Mouse (Mus musculus) forebrain, embryonic 15.5 days (tissue): ENCODE results near the gene Spata31d1b. TPM values are rescaled to one million over a fixed set of nuclear protein-coding genes. Genes with fewer than 3 reads are reported as not detected.
"Not testable (repeated sequence)": the region's sequence is repeated elsewhere in the genome, so short reads cannot be mapped to it uniquely, and the experiment has no call there.

Source experiments
- ATAC-seq: fragments of 200-750 bp; cut with Nextera tagmentation; replicated peaks from 2 replicates; pipeline ENCODE4 v1.8.0; 2017; ENCODE audit warnings: mild to moderate bottlenecking, moderate TSS enrichment, moderate library complexity
- H3K27ac ChIP-seq: fragments of 300-500 bp; sonication (generic); replicated peaks from 2 replicates; pipeline ENCODE4 v1.5.1; 2015; ENCODE audit warnings: mild to moderate bottlenecking, inconsistent platforms
- H3K27me3 ChIP-seq: fragments of 300-500 bp; sonication (generic); 2 replicates; pipeline ENCODE4 v1.6.1; 2015; ENCODE audit warnings: inconsistent platforms
- H3K36me3 ChIP-seq: fragments of 300-500 bp; sonication (generic); 2 replicates; pipeline ENCODE4 v1.6.1; 2015; ENCODE audit warnings: mild to moderate bottlenecking, inconsistent platforms
- H3K4me1 ChIP-seq: fragments of 300-500 bp; sonication (generic); 2 replicates; pipeline ENCODE4 v1.6.1; 2015; ENCODE audit warnings: inconsistent platforms
- H3K4me2 ChIP-seq: fragments of 300-500 bp; sonication (generic); replicated peaks from 2 replicates; pipeline ENCODE4 v1.6.1; 2015; ENCODE audit warnings: mild to moderate bottlenecking, inconsistent platforms
- H3K4me3 ChIP-seq: fragments of 300-500 bp; sonication (generic); 2 replicates; pipeline ENCODE4 v1.5.1; 2015; ENCODE audit warnings: mild to moderate bottlenecking, inconsistent platforms
- H3K9ac ChIP-seq: fragments of 300-500 bp; sonication (generic); replicated peaks from 2 replicates; pipeline ENCODE4 v1.6.1; 2015; ENCODE audit warnings: mild to moderate bottlenecking, inconsistent platforms
- H3K9me3 ChIP-seq: fragments of 300-500 bp; sonication (generic); 2 replicates; pipeline ENCODE4 v1.6.1; 2016; ENCODE audit warnings: inconsistent platforms
- WGBS: fragments of 180-500 bp; shearing (Covaris S2); methylation state at CpG from one replicate; pipeline ENCODE4 v1.1.7; 2015; ENCODE audit warnings: mixed read lengths; 5-methylcytosine and 5-hydroxymethylcytosine counted together
- polyA plus RNA-seq: library from polyadenylated mRNA; unstranded; fragments of >200 nt; fragmentation: Nextera tagmentation; extraction: Ambion mirVana; gene quantifications from 2 replicates; pipeline ENCODE4 v1.2.1, GENCODE M21; 2015

Spata31d1b gene
- polyA plus RNA-seq, 1 experiment from 2014 or later: not detected

DNA sequence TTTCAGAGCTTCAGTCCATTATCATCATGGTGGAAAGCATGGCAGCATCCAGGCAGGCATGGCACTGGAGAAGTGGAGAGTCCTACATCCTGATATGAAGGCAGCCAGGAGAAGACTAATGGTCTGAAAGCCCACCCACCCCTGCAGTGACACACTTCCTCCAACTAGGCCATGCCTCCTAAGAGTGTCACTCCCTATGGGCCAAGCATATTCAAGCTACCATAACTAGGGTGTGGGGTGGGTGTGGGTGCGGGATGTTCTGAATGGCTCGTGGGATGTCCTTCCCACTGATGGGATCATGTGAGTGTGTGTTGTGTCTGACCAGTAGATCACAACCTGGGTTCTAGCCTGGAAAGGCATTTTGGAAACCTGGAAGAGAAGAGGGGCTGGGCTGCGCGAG, 21.9 kb downstream of the Spata31d1b start:
- WGBS: 80% methylated on average over 4 of the region's 4 CpGs

DNA sequence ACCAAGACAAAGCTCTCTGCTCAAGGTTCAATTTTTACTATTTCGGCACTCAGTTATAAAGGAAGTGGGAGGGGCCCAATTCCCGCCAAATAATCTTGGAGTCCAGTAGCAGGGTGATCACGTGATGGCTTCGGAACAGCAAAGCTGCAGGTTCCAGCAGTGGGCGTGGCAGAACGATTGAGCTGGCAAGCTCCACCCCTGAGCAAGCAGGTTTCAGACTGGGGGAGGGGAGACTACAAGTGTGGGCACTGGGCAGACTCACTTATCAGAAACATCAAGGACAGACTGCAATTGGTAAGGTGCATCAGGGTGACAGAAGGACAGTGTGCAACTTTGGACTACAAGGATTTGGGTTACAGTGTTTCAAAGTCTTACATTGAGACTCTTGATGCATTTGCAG, 22.3 kb downstream of the Spata31d1b start:
- H3K36me3 ChIP-seq: not testable (repeated sequence)

More for the DNA sequence above, 21.9 kb downstream of the Spata31d1b start:
- no peak overlapping the region for H3K9ac ChIP-seq
- H3K4me1 ChIP-seq: no peaks in the 10 kb centered on the region
- no peaks in the 10 kb centered on the region for H3K27me3 ChIP-seq
- no peak overlapping the region for H3K27ac ChIP-seq
- ATAC-seq: no peak
- H3K4me2 ChIP-seq: no peak overlapping the region
- no peaks in the 10 kb centered on the region for H3K9me3 ChIP-seq
- no peaks in the 10 kb centered on the region for H3K36me3 ChIP-seq
- H3K4me3 ChIP-seq: no peak overlapping the region

DNA sequence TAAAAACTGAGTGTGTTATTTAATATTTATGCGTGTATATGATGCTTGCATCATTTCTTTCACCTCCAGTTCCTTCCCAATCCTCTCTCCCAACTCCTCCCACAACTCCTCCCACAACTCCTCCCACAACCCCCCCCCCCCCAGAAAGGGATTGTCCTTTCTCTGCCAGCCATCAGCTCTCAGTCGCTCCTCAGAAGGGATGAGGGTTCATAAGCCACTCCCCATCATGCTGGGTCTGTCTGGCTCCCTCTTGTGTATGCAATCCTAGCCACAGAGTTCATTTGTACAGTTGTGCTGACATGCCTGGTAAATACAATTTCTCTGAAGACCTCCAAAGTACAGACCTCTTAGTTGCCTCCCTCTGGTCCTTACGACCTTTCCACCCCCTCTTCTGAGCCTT, 23.1 kb downstream of the Spata31d1b start:
- H3K4me3 ChIP-seq: no peak overlapping the region

More for the DNA sequence above, 22.3 kb downstream of the Spata31d1b start:
- not testable (repeated sequence) for H3K27me3 ChIP-seq, H3K9me3 ChIP-seq, H3K9ac ChIP-seq, H3K4me2 ChIP-seq, H3K4me3 ChIP-seq, H3K27ac ChIP-seq, ATAC-seq, H3K4me1 ChIP-seq
- 30% methylated on average over 6 of the region's 6 CpGs for WGBS

DNA sequence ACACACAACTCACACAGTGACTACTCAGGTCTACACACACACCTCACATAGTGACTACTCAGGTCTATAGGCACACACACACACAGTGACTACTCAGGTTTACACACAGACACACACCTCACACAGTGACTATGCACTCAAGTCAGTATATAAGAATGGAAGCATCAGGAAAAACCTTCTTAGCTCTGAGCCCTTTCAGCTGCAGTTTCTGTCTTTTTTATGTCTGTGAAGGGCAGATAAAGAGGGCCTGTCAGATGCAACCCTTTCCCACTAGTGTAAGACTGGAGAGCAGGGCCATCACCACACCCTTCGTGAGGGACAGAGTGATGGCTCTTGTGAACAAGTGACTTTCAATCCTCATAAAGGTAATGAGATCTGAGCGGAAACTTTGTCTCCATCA, 26.4 kb downstream of the Spata31d1b start:
- Histone ChIP-seq H3K36me3 (no peaks in the 10 kb centered on the region), H3K4me3 (no peak overlapping the region), H3K9ac (no peak overlapping the region), H3K27me3 (no peaks in the 10 kb centered on the region), H3K4me2 (no peak overlapping the region), H3K27ac (no peak overlapping the region), H3K4me1 (no peaks in the 10 kb centered on the region), H3K9me3 (no peaks in the 10 kb centered on the region)
- 80% methylated on average over 2 of the region's 2 CpGs for WGBS
- ATAC-seq: no peak

More for the DNA sequence above, 23.1 kb downstream of the Spata31d1b start:
- Histone ChIP-seq H3K9me3 (no peaks in the 10 kb centered on the region), H3K36me3 (no peaks in the 10 kb centered on the region), H3K27ac (no peak overlapping the region), H3K9ac (no peak overlapping the region), H3K27me3 (no peaks in the 10 kb centered on the region), H3K4me1 (no peaks in the 10 kb centered on the region), H3K4me2 (no peak overlapping the region)
- ATAC-seq: 0 out of 2 replicates have a peak, but pooled peaks have one; percentile 41
- 29% methylated on average over 3 of the region's 3 CpGs for WGBS

DNA sequence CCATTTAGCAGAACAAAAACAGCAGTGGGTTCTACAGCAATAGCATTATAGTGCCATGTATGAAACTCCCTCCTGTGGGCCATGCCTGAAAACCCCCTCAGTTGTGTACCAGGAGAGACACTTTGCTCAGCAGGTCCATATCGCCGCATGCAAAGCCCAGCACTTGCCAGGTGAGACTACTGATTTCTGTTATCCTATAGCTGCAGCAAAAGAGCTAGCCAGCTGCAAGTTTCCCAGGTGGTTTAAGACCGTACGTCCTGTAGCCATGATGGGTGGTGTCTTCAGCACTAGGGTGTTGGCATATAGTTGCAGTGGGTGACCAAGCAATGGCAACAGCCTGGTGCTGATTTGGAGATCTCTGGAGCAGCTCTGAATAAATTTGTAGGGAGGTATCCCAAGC, 27.3 kb downstream of the Spata31d1b start:
- Histone ChIP-seq H3K9ac (no peak overlapping the region), H3K9me3 (no peaks in the 10 kb centered on the region), H3K27ac (no peak overlapping the region), H3K36me3 (no peaks in the 10 kb centered on the region), H3K4me3 (no peak overlapping the region), H3K4me1 (no peaks in the 10 kb centered on the region), H3K27me3 (no peaks in the 10 kb centered on the region), H3K4me2 (no peak overlapping the region)
- no peak for ATAC-seq
- WGBS: 90% methylated on average over 4 of the region's 4 CpGs

DNA sequence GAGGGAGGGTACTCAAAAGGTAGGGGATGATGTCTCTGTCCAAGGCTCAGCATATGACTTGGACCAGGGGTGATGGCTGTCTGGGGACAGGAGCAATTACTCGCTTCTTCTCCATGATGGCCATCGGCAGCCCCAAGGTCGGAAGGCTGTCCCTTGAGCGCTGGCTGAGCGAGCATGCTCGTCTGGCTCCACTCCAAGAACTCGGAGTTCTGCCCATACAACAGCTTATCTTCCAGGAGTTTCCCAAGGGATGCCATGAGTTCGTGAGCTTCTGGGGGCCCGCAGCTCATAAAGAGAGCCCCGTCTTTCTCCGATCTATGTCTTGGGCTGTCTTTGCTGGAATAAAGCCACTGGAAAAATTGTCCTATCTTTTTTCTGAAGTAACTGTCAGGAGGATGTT, 29.0 kb downstream of the Spata31d1b start:
- H3K4me2 ChIP-seq: no peak overlapping the region
- H3K9ac ChIP-seq: no peak overlapping the region
- ATAC-seq: no peak
- no peaks in the 10 kb centered on the region for H3K36me3 ChIP-seq
- H3K9me3 ChIP-seq: no peaks in the 10 kb centered on the region
- H3K4me3 ChIP-seq: no peak overlapping the region
- no peaks in the 10 kb centered on the region for H3K27me3 ChIP-seq
- H3K27ac ChIP-seq: no peak overlapping the region
- 92% methylated on average over 11 of the region's 11 CpGs for WGBS
- no peaks in the 10 kb centered on the region for H3K4me1 ChIP-seq

DNA sequence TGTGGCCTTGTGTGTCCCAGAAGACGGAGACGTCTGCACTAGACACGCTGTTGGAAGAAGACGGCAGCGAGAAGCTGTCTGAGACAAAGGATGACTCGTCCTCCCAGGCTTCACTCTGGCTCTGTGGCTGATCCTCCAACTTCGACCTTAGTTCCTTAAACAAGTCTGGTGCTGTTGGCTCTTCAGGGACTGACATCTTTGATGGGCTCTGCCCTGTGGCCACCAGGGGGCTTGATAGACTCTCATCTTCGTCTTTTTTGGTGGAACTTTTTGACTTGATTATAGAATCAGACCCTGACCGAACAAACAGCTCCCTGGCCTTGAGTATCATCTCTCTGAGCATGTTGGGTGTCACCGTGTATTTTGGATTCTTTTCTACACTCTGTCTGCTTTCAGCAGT, 29.6 kb downstream of the Spata31d1b start:
- no peak overlapping the region for H3K9ac ChIP-seq

DNA sequence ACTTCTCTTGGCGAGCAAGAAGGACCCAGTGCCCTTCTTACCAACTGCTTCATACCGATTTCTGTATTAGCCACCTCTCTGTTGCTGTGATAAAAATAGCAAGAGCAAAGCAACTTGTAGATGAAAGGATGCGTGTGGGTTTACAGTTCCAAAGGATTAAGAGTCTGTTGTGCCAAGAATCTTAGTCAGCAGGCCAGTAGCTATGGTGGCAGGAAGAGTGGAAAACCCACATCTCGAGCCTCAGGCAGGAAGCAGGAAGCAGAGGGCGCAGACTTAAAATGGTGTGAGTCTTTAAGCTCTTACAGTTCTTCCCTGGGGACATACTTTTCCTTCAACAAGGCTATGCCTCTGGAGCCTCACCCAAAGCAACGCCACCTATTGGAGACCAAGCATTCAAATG, 33.4 kb downstream of the Spata31d1b start:
- no peak overlapping the region for H3K4me3 ChIP-seq
- H3K4me1 ChIP-seq: no peaks in the 10 kb centered on the region
- no peak for ATAC-seq
- no peaks in the 10 kb centered on the region for H3K27me3 ChIP-seq
- H3K4me2 ChIP-seq: no peak overlapping the region
- H3K36me3 ChIP-seq: no peaks in the 10 kb centered on the region
- H3K9ac ChIP-seq: no peak overlapping the region
- H3K27ac ChIP-seq: no peak overlapping the region
- WGBS: 88% methylated on average over 6 of the region's 6 CpGs
- no peaks in the 10 kb centered on the region for H3K9me3 ChIP-seq

More for the DNA sequence above, 29.6 kb downstream of the Spata31d1b start:
- H3K4me2 ChIP-seq: no peak overlapping the region
- H3K36me3 ChIP-seq: no peaks in the 10 kb centered on the region
- no peaks in the 10 kb centered on the region for H3K27me3 ChIP-seq
- H3K4me1 ChIP-seq: no peaks in the 10 kb centered on the region
- no peak overlapping the region for H3K27ac ChIP-seq
- no peak overlapping the region for H3K4me3 ChIP-seq
- H3K9me3 ChIP-seq: no peaks in the 10 kb centered on the region
- no peak for ATAC-seq
- WGBS: 86% methylated on average over 10 of the region's 10 CpGs

DNA sequence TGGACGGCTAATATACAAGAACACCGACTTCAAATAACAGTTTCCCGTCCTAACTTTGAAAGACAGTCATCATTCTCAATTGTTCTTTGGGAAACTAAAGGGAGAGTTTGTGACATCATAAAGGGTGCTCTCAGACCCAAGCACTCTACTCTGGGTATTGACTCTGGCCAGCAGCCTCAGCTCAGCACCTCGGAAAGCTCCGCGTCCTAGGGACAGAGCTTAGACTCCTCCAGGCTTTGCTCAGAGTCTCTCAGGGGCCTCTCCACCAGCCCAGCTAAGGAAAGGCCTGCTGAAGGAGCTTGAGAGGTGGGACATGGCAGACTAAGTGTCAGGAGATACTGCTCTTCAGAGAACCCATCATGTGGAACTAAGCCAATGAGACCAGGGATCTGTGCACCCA, 34.1 kb downstream of the Spata31d1b start:
- no peak for ATAC-seq
- Histone ChIP-seq H3K27me3 (no peaks in the 10 kb centered on the region), H3K9me3 (no peaks in the 10 kb centered on the region), H3K4me3 (no peak overlapping the region), H3K4me2 (no peak overlapping the region), H3K27ac (no peak overlapping the region), H3K36me3 (no peaks in the 10 kb centered on the region), H3K4me1 (no peaks in the 10 kb centered on the region), H3K9ac (no peak overlapping the region)
- WGBS: 79% methylated on average over 5 of the region's 6 CpGs

DNA sequence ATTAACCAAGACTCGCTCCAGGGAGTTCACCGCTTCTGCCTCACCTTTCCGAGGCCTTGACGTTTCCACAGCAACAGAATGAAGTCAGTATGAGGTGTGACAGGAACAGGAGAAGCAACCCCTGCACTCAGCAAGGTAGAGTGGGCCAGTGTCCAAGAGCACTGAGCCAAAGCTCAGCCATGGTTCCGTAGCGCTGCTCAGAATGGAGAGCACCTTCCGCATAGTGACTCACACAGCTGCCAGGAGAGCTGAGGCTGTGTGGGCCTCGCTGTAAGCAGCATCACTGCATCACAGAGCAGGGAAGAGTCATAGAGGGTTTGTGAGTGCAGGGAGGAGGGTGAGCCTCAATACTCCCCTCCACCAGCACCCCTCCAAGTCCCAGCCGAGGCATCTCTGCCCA, 34.6 kb downstream of the Spata31d1b start, which contains the start of gene 1700014D04Rik:
TSS of gene 1700014D04Rik (minus strand) at position 42 of the 400 bp plus-strand sequence.
- no peak within 1 kb of the TSS for H3K9ac ChIP-seq
- no peak within 1 kb of the TSS for H3K27ac ChIP-seq
- no peak for ATAC-seq
- no peaks in the 10 kb centered on the region for H3K4me1 ChIP-seq
- 76% methylated on average over 9 of the region's 9 CpGs for WGBS
- no peaks in the 10 kb centered on the region for H3K36me3 ChIP-seq
- no peaks in the 10 kb centered on the region for H3K27me3 ChIP-seq
- no peaks in the 10 kb centered on the region for H3K9me3 ChIP-seq
- no peak within 1 kb of the TSS for H3K4me3 ChIP-seq
- no peak within 1 kb of the TSS for H3K4me2 ChIP-seq

DNA sequence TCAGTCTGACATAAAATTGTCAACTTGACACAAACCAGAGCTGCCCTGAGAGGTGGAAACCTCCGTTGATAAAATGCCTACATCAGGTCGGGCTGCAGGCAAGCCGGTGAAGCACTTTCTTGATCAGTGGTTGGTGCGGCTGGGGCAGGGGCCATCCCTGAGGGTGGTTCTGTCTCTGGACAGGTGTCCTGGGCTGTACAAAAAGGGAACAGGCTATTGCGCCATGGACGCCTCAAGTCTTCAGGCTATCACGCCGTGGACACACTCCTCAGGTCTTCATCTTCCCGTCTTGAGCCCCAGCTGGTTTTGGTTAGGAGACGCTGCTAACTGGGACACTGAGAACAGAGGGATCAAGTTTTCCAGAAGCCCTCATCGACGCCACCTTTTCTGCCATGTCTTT, 38.2 kb downstream of the Spata31d1b start:
- no peak overlapping the region for H3K4me3 ChIP-seq
- no peak overlapping the region for H3K4me2 ChIP-seq
- no peak overlapping the region for H3K27ac ChIP-seq
- H3K9me3 ChIP-seq: no peaks in the 10 kb centered on the region
- peaks cover 9% of the 10 kb centered on the region for H3K36me3 ChIP-seq
- no peak overlapping the region for H3K9ac ChIP-seq
- no peaks in the 10 kb centered on the region for H3K4me1 ChIP-seq
- no peaks in the 10 kb centered on the region for H3K27me3 ChIP-seq
- no peak for ATAC-seq
- WGBS: 88% methylated on average over 12 of the region's 12 CpGs

DNA sequence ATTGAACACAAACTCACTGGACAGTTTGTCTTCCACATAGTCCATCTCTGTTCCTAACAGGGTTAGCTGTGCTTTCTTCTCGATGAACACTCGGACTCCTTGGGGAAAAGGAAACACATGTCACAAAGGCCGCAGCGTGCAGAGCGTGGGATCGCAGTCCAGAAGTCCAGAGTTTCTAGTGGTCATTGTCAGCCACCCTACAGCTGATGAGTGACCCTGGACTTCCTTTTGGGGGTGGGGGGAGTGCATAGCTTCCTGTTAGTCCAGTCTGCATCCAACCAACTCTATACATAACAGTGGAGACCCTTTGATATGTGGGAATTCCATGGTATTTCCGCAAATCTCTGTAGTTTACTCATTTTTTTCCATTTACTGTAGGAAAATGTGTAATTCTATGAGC, 44.8 kb downstream of the Spata31d1b start:
- no peaks in the 10 kb centered on the region for H3K9me3 ChIP-seq
- H3K36me3 ChIP-seq: peaks cover 48% of the 10 kb centered on the region
- H3K4me1 ChIP-seq: no peaks in the 10 kb centered on the region
- WGBS: 90% methylated on average over 7 of the region's 7 CpGs
- no peak for ATAC-seq
- no peak overlapping the region for H3K4me3 ChIP-seq
- H3K27me3 ChIP-seq: no peaks in the 10 kb centered on the region
- no peak overlapping the region for H3K27ac ChIP-seq
- H3K9ac ChIP-seq: no peak overlapping the region
- no peak overlapping the region for H3K4me2 ChIP-seq

DNA sequence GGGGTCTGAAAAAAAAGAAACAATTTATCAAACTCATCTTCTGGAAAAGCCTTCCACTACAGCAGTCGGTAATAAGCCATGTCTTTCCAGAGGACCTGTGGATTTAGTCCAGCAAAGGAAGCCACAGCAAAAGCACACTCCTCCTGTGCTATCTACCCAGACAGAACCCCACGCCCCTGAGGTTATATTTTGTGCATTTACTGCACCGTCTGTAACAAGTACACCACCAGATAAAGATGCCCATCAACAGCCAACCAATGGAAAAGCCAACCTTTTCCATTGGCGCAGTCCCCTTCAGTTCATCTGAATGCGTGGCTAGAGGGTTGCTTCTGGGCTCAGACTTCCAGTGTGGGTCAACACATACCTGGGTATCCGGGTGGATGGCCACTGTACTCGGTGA, 50.7 kb downstream of the Spata31d1b start:
- Histone ChIP-seq H3K27me3 (no peaks in the 10 kb centered on the region), H3K36me3 (peaks cover 33% of the 10 kb centered on the region), H3K4me2 (no peak overlapping the region), H3K9ac (no peak overlapping the region), H3K9me3 (no peaks in the 10 kb centered on the region), H3K27ac (no peak overlapping the region), H3K4me3 (no peak overlapping the region), H3K4me1 (peaks cover 10% of the 10 kb centered on the region)
- no peak for ATAC-seq
- WGBS: 95% methylated on average over 7 of the region's 7 CpGs
